Mouse (Mus musculus): ENCODE results near the gene Tubgcp2. TPM values are rescaled to one million over a fixed set of nuclear protein-coding genes. Genes with fewer than 3 reads are reported as not detected.

Gene Tubgcp2
- 4.9 TPM for polyA plus RNA-seq (2014; fragmentation: Illumina TruSeq; extraction: RNeasy Lipid Tissue Mini Kit (QIAGEN cat#74804); ENCODE audit: low replicate concordance)

DNA sequence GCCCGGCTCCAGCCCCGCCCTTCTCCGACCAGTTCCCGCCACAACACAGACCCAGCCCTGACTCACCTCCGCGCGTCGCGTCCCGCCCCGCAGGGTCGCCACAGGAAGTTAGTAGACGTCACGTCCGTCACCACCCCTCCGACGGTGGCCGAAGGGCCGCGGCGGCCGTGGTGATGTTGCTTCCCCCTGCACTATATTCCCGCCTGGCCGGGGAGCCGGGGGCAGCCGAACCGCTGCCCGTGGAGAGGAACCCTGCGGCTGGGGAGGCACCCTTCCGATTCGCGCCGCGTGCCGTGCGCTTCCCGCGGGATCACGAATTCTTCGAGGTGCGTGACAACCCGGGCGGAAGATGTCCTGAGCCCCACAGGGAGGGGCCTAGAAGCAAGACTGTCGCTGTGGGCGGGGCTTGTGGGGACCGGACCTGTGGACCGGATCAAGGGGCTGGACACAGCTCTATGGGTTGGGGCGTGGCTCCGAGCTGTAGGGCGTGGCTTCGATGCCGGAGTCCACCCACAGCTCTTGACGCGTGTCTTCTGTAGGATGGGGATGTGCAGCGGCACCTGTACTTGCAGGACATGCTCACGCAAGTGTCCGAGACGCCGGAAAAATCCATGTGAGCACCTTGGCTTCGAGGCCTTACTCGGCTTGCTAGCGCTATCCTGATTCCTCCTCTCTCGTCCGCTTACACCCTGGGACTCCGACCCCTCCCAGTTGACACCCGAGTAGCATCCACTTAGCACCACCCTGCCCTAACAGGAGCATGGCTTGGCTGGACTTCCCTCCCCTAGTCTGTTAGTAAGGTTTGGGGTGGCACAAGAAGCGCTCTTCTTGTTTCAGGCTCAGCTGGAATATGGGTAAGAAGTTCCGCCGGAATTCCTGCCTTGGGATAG, at the start of gene Tubgcp2, which contains the start of gene Zfp511:
TSS of gene Tubgcp2 (minus strand) at position 389 of the 890 bp plus-strand sequence.
TSS of gene Zfp511 (plus strand) at position 111 of the 890 bp plus-strand sequence.

DNA sequence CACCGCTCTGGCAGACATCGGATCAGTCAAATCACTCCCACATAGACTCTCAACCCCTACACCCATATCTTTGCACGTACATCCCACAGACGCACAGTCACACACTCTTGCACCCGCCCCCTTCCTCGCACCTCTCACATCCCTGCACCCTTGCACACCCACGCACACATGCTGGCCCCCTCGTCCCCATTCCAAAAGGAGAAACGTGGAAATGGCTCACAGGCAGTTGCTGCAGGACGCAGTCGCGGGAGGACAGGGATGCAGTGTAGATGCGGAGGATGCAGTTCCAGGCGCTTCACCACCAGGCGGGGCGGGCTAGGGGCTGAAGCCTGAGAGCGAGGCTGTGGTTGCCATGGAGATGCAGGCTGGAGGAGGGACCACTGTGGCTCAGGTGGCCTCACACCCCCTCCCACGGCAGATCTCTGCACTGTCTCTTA, 45.8 kb upstream of the Tubgcp2 start, which contains the start of gene Caly:
TSS of gene Caly (minus strand) at position 307 of the 437 bp plus-strand sequence.

DNA sequence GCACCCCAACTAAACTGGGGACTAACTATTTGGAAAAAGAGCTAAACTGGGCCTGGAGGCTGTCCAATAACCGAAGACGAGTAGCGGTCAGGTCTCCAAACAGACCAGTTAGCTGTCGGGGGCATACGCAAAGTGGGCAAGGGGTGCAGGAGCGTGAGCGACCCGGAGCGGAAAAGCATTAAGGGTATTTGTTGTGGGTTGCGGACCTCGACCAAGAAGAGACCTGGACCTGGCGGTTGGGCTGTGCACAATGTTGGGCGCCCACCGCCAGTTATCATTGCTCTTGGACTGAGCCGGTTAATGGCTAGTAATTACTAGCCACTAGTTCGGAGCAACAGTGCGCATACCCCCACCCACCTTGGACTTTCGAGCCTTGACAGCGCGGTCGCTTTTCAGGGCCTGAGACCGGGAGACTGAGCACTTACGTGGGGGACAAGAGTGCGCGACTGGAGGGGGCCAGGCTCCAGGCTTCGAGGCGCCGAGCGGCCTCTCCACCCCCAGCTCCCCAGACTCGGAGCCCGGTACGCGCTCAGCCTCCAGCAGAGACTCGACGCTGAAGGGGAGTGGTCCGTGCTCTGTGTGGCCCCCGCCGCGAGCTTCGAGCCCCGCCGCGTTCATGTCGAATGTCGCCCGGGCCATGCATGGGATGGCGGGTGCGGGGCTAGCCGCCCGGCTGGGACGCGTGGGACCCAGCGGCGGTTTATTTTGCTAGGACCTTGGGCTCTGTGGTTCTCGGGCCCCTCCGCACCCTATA, 12.1 kb upstream of the Tubgcp2 start, which contains the start of gene Msx3:
TSS of gene Msx3 (minus strand) at position 729 of the 754 bp plus-strand sequence.

DNA sequence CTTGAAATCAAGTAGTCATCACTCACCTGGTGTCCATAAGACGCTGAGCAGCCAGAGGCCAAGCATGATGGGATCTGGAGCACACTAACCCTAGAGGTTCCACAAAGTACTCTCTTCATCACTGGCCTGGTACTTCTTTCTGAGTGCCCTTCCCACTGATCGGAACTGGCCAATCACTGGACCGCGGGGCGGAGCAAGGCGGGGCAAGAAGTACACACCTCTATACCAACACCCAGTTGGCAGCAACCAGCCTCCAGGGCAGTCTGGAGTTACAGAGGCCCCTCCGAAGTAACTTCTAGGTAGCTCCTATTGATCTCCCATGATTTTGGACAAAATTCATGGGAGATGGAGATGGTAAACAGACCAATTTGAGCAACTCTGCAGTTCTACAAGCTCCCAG, 44.1 kb downstream of the Tubgcp2 start, which contains the start of gene Adam8:
TSS of gene Adam8 (minus strand) at position 157 of the 400 bp plus-strand sequence.

DNA sequence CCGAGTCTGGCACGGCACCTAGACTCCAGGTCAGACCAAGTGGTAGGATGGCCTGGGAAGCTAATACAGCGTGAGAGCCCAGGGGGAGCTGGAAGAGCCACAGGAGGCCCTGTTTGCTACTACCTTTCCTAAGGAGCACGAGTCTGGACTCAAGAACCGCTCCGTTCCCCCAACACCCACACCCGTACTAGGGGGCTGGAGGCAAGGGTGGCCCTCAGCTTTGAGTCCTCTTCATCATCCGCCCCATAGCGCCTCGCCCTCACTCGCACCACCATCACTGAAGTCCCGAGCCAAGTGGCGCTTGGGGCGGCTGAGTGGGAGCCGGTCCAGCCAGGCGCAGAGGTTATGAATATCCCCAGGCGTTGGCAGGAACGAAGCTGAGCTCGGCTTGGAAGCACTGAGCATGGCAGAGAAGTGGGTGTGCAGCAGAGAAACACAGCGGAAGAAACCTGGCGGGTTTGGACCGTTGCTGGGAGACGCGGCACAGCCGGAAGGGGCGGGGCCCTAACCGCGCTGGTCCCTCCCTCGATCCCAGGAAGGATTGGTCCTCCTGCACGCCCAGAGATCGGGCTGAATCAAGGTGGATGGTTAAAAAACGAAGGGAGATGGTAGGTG, 58.1 kb downstream of the Tubgcp2 start, which contains the start of gene 6430531B16Rik:
TSS of gene 6430531B16Rik (minus strand) at position 478 of the 615 bp plus-strand sequence.

Other genes starting within 250 kb of the Tubgcp2 start
- gene Adgra1, start 202.5 kb downstream of the Tubgcp2 start, polyA plus RNA-seq (2014; fragmentation: Illumina TruSeq; extraction: RNeasy Lipid Tissue Mini Kit (QIAGEN cat#74804); ENCODE audit: low replicate concordance): not detected
- 0.11 TPM for gene Kndc1, start 142.0 kb downstream of the Tubgcp2 start, polyA plus RNA-seq (2014; fragmentation: Illumina TruSeq; extraction: RNeasy Lipid Tissue Mini Kit (QIAGEN cat#74804); ENCODE audit: low replicate concordance)
- gene Utf1, start 92.9 kb downstream of the Tubgcp2 start, polyA plus RNA-seq (2014; fragmentation: Illumina TruSeq; extraction: RNeasy Lipid Tissue Mini Kit (QIAGEN cat#74804); ENCODE audit: low replicate concordance): not detected
- gene 6430531B16Rik, start 57.9 kb downstream of the Tubgcp2 start, polyA plus RNA-seq (2014; fragmentation: Illumina TruSeq; extraction: RNeasy Lipid Tissue Mini Kit (QIAGEN cat#74804); ENCODE audit: low replicate concordance): not detected
- gene Adam8, start 44.1 kb downstream of the Tubgcp2 start, polyA plus RNA-seq (2014; fragmentation: Illumina TruSeq; extraction: RNeasy Lipid Tissue Mini Kit (QIAGEN cat#74804); ENCODE audit: low replicate concordance): 0.11 TPM
- gene Zfp511, start 278 bp downstream of the Tubgcp2 start, polyA plus RNA-seq (2014; fragmentation: Illumina TruSeq; extraction: RNeasy Lipid Tissue Mini Kit (QIAGEN cat#74804); ENCODE audit: low replicate concordance): 7.8 TPM
- not detected for gene Msx3, start 12.4 kb upstream of the Tubgcp2 start, polyA plus RNA-seq (2014; fragmentation: Illumina TruSeq; extraction: RNeasy Lipid Tissue Mini Kit (QIAGEN cat#74804); ENCODE audit: low replicate concordance)
- not detected for gene Caly, start 45.9 kb upstream of the Tubgcp2 start, polyA plus RNA-seq (2014; fragmentation: Illumina TruSeq; extraction: RNeasy Lipid Tissue Mini Kit (QIAGEN cat#74804); ENCODE audit: low replicate concordance)
- 108 TPM for gene Prap1, start 56.7 kb upstream of the Tubgcp2 start, polyA plus RNA-seq (2014; fragmentation: Illumina TruSeq; extraction: RNeasy Lipid Tissue Mini Kit (QIAGEN cat#74804); ENCODE audit: low replicate concordance)
- 54.7 TPM for gene Fuom, start 65.8 kb upstream of the Tubgcp2 start, polyA plus RNA-seq (2014; fragmentation: Illumina TruSeq; extraction: RNeasy Lipid Tissue Mini Kit (QIAGEN cat#74804); ENCODE audit: low replicate concordance)
- 2.9 TPM for gene Paox, start 79.1 kb upstream of the Tubgcp2 start, polyA plus RNA-seq (2014; fragmentation: Illumina TruSeq; extraction: RNeasy Lipid Tissue Mini Kit (QIAGEN cat#74804); ENCODE audit: low replicate concordance)
- gene Echs1, start 79.8 kb upstream of the Tubgcp2 start, polyA plus RNA-seq (2014; fragmentation: Illumina TruSeq; extraction: RNeasy Lipid Tissue Mini Kit (QIAGEN cat#74804); ENCODE audit: low replicate concordance): 65.0 TPM
- gene Mtg1, start 100.9 kb upstream of the Tubgcp2 start, polyA plus RNA-seq (2014; fragmentation: Illumina TruSeq; extraction: RNeasy Lipid Tissue Mini Kit (QIAGEN cat#74804); ENCODE audit: low replicate concordance): 1.1 TPM
- 0.11 TPM for gene Sprn, start 118.2 kb upstream of the Tubgcp2 start, polyA plus RNA-seq (2014; fragmentation: Illumina TruSeq; extraction: RNeasy Lipid Tissue Mini Kit (QIAGEN cat#74804); ENCODE audit: low replicate concordance)
- gene Olfr522, start 128.1 kb upstream of the Tubgcp2 start, polyA plus RNA-seq (2014; fragmentation: Illumina TruSeq; extraction: RNeasy Lipid Tissue Mini Kit (QIAGEN cat#74804); ENCODE audit: low replicate concordance): not detected
- gene Olfr523, start 136.5 kb upstream of the Tubgcp2 start, polyA plus RNA-seq (2014; fragmentation: Illumina TruSeq; extraction: RNeasy Lipid Tissue Mini Kit (QIAGEN cat#74804); ENCODE audit: low replicate concordance): not detected
- not detected for gene Olfr524, start 169.3 kb upstream of the Tubgcp2 start, polyA plus RNA-seq (2014; fragmentation: Illumina TruSeq; extraction: RNeasy Lipid Tissue Mini Kit (QIAGEN cat#74804); ENCODE audit: low replicate concordance)
- not detected for gene Cd163l1, start 181.6 kb upstream of the Tubgcp2 start, polyA plus RNA-seq (2014; fragmentation: Illumina TruSeq; extraction: RNeasy Lipid Tissue Mini Kit (QIAGEN cat#74804); ENCODE audit: low replicate concordance)
- gene 5830411N06Rik, start 210.6 kb upstream of the Tubgcp2 start, polyA plus RNA-seq (2014; fragmentation: Illumina TruSeq; extraction: RNeasy Lipid Tissue Mini Kit (QIAGEN cat#74804); ENCODE audit: low replicate concordance): not detected